Mouse (Mus musculus): ENCODE results near the gene Srcap.
A peak's percentile ranks its signal among the peaks of the same experiment; 100 is the strongest.
"Not testable (repeated sequence)": the region's sequence is repeated elsewhere in the genome, so short reads cannot be mapped to it uniquely, and the experiment has no call there.

Srcap gene

DNA sequence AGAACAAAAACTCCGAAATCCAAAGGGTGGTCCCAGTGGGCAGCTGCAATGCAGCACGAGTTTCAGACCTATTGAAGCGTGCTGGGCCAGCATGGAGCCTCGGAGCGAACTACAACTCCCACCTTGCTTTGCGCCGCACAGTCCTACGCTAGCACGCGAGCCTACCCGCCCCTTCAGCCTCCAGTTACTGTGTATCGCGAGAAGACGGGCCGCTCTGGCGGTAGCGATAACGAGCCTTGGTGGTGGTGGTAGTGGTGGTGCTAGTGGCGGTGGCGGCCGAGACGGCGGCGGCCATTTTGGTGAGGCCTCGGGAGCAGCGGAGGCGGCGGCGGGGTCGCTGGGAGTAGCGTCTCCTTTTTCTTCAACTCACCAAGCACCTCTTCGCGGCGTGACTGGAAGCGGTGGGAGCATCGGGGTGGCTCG, at the start of gene Srcap:
TSS of gene Srcap (plus strand) at position 176 of the 423 bp plus-strand sequence.
- DNase-seq, result peak; percentile 95

DNA sequence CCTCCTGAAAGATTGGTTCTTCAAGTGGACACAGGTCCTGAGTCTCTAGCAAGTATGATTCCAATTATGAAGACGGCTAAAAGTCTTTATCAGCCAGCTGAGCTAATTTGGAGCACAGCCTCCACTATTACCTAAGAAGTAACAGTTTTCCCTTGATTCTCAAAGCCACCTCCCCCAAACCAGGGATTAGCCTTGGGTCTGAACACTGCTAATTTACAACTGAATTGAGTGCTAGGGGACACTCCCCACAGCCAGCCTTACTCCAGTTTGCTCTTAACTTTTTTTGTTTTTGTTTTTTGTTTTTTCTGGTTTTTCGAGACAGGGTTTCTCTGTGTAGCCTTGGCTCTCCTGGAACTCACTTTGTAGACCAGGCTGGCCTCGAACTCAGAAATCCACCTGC, 46.6 kb upstream of the Srcap start:
- DNase-seq, result no peak

DNA sequence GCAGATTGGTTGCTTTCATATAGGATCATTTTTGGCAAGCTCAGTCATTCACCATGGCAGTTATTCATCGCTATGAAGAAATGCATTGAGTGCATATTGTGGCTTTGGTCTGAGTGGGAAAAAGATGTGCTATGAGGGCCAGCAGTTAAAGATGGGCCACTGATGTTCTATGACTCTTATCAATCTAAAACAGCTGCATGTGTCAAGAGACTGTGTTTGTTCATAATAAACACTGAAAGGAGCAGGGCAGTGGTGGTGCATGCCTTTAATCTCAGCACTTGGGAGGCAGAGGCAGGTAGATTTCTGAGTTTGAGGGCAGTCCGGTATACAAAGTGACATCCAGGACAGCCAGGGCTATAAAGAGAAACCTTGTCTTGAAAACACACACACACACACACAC, 46.1 kb upstream of the Srcap start:
- DNase-seq, result not testable (repeated sequence)

DNA sequence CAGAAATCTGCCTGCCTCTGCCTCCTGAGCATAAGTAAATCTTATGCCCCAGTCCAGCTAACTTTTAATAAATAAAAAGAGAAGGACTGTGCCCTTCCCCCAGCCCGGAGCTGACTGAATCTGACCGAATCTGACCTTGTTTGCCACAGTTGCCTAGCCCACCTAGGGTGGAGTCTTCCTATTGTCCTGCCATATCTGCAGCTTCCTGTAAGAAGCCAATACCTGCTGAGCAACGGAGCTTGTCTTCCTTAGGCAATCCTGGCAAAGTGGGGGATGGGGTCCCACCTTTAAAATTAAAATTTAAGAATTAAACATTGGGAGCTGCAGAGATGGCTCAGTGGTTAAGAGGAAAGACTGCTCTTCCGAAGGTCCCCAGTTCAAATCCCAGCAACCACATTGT, 45.2 kb upstream of the Srcap start:
- DNase-seq, result no peak

DNA sequence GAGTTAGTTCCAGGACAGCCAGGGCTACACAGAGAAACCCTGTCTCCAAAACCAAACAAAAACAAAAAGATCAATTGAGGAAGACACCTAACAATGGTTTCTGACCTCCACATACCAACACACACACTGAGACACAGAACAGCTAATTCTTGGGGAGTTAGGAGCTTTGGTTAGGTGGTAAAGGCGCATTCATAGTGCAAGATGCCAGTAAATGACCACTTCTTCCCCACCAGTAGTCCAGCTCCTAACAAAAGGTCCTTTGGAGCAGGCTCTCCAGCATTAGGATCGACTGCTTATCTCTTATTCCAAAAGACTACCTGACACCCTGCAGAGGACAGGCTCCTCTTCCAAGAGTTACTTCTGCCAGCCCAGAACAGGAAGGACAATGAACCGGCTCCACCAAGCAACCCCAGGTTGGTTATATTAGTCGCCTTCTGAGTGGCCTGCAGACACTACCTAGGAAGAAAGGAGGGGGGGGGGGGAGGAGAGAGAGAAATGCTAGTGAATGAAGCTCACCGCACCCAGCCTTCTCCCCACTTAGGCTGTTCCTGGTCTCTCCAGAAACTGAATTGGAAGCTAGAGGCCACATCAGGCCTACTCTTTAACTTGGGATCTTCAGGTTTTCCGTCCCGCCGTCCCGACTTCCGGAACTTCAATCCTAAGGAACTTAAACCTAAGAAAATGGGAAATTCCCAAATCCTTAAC, 41.6 kb upstream of the Srcap start:
- DNase-seq, result peak; percentile 54

DNA sequence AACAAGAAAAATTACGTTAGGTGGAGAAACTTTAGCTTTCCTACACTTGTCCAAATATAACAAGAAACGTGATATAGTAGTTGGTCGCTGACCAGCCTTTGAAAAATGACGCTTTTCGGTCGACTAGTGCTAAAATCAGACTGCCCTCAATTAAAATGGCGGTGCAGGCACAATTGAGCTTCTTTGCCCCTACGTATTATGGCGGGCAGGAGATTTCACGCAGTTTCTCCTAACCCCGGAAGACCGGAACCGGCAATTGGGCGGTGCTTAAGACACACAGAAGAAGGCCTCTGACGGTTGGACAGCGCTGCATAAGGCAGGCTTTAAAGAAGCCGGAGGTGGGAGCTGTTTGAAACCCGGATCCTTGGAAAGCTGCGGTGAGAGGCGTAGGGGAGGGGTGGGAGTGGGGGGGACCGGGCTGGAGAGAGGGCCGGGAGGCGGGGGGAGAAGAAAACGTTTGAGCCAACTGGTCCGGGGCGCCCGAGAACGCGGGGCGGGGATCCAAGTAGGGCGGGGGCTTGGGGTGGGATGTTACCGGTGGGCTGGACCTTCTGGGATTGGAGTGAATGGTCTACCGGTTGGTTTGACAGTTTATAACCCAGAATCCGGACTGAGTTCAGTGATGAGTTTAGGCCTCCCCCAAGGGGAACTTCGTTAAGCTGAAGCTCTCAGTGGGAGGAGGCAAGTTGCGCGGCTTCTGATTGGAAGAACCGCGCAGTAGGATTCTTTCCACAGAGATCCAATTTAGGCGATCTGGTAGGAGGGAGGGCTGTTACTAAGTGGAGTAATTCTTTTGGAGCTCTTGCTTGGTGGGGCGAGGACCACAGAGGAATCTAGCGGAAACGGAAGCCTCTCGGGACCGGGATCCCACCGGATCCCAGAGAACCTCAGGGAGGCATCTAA, 40.8 kb upstream of the Srcap start:
- DNase-seq, result peak; percentile 92

DNA sequence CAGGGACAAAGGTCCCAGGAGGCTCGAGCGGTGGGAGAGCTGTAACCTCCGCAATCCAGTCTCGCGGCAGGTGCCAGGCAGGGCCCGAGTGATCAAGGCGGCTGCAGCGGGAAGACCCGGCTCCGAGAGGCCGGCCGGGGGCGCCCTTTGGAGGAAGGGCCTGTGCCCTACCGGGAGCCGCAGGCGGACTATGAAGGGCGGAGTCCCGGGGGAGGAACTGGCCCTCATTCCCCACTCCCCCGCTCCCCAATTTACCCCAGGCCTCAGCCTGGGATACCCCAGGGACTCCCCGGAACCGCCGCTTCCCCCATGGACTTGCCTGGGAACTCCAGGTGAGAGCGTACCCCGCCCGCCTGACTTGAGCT, 40.2 kb upstream of the Srcap start:
- DNase-seq, result no peak

DNA sequence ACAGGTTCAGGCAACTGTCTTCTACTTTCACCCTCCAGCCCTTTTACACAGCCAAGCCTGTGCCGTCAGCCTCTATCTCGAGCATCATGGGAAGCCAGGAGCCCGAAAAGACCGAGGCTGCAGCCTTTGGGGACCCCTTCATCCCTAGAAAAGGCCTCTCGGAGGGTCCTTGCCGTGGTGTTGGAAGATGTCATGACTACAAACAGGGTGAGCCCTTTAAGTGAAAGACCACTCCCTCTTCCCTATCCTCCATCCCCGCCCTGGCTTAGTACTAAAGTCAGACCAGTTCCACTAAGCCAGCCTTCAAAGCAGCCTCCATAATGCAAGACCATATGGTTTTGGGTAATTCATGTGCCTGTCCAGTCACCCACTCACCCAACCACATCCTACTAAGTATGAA, 39.7 kb upstream of the Srcap start:
- peak; percentile 25 for DNase-seq

DNA sequence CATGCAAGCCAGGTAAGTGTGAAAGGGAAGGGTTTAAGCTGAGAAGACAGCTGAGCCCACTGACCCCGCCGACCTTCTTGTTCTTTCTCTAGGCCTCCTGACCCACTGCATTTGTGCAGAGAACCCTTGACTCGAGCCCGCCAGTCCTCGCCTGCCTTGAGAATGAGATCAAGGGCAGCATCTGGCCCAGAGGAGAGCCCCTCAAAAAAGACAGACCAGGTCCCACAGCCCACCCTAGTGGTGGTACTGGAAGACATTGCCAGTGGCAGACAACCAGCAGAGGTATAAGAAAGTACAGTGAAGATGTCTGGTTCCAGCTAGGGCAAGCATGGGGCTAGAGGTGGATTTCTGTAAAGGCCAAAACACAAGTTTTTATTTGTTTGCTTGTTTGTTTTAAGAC, 38.1 kb upstream of the Srcap start:
- DNase-seq, result no peak

DNA sequence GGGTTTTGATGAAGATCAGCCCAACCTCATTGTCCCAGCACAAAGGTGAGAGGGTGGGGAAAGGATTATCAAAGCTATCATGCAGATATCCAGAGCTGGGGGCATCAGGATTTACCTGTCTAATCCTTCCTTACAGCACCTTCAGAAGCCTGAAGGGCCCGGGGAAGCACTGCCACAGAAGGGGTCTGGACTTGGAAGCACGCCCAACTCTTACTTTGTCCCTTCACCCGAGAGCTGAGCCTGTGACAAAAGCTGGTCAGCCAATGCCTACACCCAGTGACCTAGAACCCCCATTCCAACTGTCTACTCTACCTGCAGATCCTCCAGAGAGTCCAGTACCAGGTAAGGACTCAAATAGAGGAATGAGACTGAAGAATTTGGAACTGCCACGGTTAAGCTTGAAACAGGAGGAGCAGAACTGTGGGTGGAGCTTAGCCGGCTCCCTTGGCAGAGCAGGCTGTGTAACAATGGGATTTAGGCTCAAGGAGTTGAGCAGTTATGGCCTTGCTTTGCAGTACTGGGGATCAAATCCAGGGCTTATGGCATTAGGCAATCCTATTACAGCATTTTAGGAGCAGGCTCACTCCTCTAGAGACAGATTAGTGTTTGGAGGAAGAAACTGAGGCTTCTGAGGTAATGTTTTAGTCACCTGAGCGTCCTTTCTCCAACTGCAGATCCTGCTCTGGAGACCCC, 37.3 kb upstream of the Srcap start:
- no peak for DNase-seq

DNA sequence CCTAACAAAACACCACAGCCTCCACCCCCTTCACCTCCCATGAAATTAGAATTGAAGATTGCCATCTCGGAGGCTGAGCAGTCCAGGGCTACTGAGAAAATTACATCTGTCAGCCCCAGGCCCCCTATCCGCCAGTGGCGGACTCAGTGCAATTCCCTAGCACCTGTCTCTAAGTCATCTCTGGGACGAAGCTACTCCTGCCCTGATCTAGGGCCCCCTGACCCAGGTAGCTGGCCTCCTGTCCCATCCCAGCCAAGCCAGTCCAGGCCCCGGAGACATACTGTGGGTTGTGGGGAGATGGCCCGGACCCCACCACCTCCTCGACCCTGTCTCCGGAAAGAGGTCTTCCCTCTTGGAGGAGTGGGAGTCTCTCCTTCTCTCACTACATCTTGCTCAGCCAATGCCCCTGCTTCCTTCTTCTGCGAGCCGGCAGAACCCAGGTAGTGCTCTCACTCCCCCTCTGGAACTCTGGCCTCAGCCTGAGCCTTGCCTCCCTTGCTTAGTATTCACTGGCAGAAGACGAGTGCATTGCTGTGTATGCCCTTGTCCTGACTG, 36.5 kb upstream of the Srcap start:
- DNase-seq, result no peak

DNA sequence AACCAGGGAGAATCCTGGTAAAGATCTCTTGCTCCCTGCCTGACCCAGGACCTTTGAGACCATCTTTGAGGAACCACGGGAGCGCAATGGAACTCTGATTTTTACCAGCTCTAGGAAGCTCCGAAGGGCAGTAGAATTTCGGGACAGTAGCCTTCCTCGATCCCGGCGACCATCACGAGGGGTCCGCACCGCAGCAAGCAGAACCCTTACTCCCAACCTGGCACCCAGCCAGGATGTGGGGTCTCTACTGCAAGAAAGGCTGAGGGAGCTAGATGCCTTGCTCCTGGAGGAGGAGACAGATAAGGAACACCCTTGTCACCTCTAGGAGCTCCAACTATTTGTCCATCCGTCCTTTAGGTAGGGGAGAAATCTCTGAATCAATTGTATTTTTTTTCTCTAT, 35.4 kb upstream of the Srcap start:
- no peak for DNase-seq

DNA sequence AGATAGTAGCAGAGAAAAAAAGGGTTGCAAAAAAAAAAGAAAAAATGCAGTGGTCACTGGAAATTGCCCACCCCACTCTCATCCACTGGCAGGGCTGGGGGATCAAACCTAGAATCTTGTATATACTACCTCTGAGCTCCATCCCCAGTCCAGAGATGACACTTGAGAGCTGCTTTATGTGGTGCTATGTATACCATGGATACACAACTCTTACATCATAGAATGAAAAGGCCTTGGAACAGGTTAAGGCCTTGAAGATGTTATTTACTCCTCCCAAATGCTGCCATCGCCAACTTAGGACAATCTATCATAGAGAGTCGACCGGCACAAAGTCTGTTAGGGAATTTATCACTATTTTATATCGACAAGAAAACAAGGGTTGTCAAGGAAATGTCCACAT, 34.9 kb upstream of the Srcap start:
- DNase-seq, result no peak

DNA sequence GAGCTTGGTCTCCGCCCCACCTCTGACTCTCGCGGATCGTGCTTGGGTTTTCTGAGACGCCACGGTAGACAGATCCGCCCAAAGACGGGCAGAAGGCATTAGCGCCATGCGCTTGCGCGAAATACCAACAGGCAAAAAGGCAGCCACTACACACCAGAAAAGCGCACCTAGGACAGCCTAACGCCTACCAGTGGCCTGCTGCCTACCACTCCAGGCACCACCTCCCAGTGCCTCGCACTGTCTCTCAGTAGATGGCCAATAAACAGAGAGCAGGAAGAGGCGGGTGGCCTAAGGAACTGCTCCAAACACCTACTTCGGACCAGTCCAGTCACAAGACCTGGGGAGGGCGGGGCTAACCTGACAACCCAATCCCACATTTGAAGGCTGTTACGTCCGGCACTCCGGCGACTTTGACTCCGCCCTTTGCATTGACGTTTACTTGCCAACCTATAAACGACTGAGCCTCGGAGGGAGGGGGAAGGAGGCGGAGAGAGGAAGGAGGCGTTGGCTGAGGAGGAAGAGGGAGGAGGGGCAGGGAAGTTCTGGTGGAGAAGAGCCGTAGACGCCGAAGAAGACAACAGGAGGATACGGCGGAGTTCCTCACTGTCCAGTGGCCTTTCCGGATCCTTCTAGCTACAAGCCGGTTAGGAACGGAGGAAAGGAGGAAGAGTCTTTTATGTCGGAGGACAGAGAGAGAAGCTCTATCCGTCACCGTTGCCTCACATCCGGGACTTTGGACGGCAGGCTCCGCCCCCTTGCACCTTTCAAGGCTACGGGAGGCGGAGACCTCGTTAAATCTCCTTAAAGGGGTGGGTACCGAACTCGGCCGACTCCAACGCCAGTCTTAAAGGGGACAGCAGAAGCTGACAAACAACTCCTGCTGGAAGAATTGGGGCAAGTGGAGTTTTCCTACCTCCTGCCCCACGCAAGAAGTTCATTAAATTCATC, 33.8 kb upstream of the Srcap start:
- DNase-seq, result peak; percentile 99

DNA sequence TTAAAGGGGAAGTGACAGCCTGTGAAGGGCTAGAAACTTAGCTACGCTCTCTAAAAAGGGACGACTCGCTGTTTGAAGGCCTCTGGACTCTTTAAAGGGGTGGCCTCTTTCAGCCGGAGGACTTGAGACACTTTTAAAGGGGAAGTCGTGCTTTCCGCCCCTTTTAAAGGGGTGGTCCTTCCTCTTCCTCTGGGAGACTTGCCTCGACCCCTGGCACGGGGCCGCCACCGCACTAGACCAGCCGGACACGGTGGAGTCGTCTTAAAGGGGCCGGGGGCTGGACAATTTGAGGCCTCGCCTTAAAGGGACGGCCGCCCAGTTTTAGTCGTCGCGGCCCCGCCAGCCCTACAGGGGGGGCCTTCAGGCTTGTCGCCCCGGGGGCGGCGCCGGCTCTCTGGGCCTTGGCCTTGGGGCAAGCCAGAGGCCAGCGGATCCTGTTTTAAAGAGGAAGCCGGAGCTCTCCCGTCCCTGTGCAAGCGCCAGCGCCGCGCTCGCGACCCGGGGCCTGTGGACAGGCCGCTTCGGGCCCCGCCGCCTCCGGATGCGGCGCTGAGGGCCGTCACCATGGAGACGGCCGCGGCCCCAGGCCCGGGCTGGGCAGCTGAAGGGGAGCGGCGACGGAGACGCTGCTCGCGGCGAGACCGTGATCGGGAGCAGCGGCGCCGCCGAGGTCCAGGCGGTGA, 33.0 kb upstream of the Srcap start, which contains the start of gene Fbrs:
TSS of gene Fbrs (plus strand) at position 565 of the 683 bp plus-strand sequence.
- DNase-seq, result peak; percentile 95

DNA sequence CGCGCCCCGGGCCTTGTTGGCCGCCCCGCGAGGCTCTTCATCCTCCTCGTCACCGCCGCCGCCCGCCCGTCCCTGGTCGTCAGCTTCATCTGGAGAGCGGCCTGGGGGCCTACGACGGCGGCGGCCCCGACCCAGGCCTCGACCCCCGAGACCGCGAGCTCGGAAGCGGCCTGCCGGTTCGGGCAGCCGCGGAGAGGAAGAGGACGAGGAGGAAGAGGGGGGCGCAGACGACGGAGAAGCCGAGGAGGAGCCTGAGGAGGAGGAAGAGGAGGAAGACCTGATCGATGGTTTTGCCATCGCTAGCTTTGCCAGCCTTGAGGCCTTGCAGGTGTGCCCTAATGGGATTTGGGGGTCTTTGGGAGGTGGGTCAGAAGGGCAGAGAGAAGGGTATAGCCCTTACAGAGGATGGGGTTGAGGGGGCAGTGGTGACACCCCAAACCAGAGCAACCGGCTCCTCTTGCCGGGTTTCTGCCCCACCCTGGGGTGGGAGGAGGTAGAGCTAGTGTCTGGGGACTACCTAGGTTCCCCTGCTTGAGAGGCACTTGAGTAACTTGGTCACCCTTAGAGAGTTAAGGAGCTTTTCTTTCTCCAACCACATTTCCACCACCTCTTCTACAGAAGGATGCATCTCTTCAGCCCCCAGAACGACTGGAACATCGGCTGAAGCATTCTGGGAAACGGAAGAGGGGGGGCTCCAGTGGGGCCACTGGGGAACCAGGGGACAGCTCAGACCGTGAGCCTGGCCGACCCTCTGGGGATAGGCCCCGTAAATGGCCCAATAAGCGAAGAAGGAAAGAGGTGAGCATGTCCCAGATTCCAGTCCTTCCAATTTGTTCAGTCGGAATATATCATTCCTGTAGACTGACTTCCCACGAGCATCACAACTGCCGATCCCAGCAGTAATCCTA, 32.2 kb upstream of the Srcap start:
- DNase-seq, result peak; percentile 29

DNA sequence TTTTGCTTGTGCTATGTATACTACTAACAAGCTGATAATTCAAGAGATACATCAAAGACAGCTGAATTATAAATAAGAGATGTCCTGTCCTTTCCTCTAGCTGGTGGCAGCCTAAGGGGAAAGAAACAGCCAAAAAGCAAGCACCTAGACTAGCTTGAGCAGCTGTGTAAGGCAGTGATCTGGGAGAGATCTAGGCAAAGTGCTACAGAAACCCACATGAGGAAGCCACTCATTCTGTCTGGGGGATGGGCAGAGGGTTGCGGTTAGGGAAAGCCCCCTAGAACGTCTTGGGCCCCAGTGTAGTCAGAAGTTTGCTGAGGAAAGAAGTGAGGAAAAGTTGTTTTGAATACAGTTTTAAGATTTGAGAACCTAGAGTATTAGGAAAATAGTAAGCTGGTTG, 31.5 kb upstream of the Srcap start:
- no peak for DNase-seq

DNA sequence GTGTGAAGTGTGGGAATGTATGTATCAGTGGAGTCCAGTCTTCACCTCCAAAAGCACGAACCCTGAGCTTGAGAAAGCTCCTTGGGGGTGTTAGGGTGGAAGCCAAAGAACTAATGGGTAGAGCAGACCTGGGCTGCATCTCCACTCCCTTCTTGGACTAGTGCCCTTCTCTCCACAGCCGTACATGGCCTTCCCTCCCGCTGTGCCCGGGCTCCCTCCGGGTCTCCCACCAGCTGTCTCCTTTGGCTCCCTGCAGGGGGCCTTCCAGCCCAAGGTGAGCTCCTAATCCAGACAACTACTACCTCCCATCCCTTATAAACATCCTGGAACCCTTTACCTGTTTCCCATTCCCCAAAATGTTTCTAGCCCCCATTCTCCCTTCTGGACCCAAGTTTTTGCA, 26.4 kb upstream of the Srcap start:
- DNase-seq, result no peak

DNA sequence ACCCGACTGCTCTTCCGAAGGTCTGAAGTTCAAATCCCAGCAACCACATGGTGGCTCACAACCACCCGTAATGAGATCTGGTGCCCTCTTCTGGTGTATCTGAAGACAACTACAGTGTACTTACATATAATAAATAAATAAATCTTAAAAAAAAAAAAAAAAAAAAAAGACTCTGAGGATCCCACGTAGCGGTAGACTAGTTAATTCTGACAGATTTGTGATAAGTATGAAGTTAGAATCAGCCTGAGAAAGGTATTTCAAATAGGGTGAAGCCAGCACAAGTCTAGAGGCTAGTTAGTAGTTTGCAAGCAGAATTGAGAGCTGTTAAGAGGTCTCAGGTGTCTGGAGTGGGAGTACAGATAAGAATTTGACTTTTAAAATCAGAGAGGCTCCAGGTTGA, 23.4 kb upstream of the Srcap start:
- not testable (repeated sequence) for DNase-seq

DNA sequence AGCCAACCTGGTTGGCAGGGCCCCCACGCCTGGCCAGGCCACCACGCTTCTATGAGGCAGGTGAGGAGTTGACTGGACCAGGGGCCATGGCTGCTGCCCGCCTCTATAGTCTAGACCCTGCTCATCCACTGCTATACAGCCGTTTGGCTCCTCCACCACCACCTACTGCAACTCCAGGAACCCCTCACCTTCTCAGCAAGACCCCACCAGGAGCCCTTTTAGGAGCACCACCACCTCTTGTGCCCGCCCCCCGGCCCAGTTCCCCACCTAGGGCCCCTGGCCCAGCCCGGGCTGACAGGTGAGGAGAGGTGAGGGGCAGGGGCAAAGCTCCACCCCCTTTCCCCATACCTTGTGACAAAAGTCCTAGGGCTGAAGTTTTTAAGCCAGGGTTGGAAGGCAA, 21.8 kb upstream of the Srcap start:
- no peak for DNase-seq
